Mouse (Mus musculus) megakaryocyte, adult 5-6 weeks (primary cell): ENCODE data around the gene Sbno2. TPM values are rescaled to one million over a fixed set of nuclear protein-coding genes. Genes with fewer than 3 reads are reported as not detected.
"Not testable (repeated sequence)": the region's sequence is repeated elsewhere in the genome, so short reads cannot be mapped to it uniquely, and the experiment has no call there.

Experiments used
- ATAC-seq: 2 replicates; pipeline ENCODE4 v1.8.0; 2016; ENCODE audit warnings: mild to moderate bottlenecking, inconsistent platforms; ENCODE audit not compliant: poor library complexity, severe bottlenecking
- total RNA-seq, 2 experiments: library from RNA; stranded (forward) in 1 of 2; stranded (reverse) in 1 of 2; fragments of 153-499, 151-499 nt in 1 of 2; fragments of 221-1000, 200-1000 nt in 1 of 2; gene quantifications; 2 replicates each; pipeline versions ENCODE4 v1.2.3 to v1.2.4; 2015 to 2017

Sbno2 gene
- total RNA-seq, 2 experiments from 2014 or later: 32.4 to 41.9 TPM

DNA sequence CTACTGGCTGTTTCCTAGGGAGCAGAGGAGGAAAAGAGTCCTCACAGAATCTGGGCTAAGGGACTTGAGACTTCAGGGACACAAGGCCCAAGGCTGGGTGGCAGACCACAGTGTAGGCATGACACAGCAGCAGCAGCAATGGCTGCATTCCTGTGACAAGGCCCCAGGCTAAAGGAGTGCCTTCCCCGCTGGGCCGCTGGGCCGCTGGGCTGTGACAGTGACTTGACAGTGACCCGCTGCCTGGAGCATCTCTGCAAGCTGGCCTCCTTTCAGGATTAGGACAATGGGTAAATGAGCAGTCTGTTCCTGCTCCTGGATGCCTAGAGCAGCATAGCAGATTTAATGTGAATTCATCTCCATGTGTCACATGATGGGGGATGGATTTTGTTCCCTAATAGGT lies 61.3 kb downstream of the Sbno2 start:
- no peak for ATAC-seq

- not testable (repeated sequence) for ATAC-seq
These were observed 63.8 kb downstream of the Sbno2 start for GRCm38 (mm10) chr10:80041409-80042060.

- ATAC-seq: peak; percentile 99
These were observed 65.8 kb downstream of the Sbno2 start, which contains the start of gene Polr2e for GRCm38 (mm10) chr10:80039559-80039979. Polr2e (minus strand) TSS chr10:80039795.

GRCm38 (mm10) chr10:80036832-80037231 lies 68.5 kb downstream of the Sbno2 start:
- ATAC-seq: no peak

DNA sequence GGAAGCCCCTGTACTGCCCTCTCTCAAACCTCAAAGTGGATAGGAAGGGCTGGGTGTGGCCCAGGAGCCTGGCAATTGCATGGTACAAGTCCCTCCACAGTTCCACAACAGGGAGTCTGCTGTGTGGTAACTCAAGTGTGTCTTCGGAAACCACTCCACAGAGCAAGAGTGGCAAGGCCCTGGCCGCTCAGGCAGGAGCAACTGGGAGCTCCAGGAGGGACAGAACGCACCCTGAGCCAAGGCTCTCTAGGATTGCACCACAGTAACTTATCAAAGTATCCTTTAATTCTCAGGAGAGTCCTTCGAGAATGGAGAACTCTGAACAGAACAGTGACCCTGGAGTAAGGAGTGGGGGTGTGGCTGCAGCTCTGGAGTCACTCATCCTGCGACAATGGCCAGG lies 69.7 kb downstream of the Sbno2 start:
- ATAC-seq: no peak

DNA sequence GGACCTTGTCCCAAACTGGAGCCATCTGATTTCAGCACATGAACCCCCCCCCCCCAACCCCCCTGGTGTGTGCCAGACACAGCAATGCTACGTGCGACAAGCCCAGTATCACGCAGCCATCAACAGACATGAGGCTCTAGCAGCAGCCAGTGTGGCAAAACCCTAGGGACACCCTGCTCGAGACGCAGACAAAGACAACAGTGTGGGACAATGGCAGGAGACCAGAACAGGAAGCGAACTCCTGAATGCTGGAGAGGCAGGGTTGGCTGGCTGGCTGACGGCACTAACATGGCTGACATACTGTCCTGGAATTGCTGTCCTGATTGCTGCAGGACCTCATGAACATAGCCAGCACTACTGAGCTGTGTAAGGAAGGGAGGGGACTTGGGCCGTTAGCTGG lies 70.2 kb downstream of the Sbno2 start:
- no peak for ATAC-seq

DNA sequence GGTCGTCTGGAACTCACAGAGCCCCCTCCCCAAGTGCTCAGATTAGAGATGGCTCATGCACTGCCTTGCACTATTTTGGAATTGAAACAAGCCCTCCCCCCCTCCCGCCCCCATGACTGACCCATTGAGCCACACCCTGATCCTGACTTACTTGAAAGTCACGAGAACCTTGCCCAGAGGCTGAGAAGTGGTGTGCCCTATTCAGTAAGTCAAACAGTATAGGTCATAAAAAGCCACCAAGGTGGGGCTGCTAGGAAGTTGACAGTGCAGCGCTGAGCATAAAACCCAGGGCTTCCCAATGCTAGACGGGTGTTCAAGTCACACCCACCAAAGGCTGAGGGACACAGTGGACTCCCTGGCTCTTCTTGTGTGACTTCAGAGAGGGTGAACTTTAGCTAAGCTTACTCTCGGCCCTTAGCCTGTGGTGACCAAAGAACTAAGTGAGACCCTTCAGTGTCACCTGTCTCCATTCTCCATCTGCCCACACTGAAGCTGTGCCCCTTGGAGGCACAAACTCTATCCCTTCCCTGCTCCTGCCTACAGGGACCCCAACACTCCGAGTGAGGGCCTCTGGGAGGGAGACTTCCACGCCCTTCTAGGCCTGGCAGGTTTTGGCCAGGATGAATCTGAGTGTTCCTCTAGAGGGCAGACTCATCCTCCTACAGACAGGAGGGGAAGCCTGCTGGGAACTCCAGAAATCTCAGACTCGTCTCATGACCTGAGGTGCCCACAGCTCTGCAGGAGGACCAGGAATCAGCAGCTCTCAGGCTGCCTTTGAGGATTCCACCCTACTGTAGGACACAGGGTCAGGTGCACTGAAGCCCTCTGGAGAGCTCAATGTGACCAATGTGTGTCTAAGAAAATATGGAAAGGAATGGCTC lies 71.6 kb downstream of the Sbno2 start:
- peak; percentile 38 for ATAC-seq

DNA sequence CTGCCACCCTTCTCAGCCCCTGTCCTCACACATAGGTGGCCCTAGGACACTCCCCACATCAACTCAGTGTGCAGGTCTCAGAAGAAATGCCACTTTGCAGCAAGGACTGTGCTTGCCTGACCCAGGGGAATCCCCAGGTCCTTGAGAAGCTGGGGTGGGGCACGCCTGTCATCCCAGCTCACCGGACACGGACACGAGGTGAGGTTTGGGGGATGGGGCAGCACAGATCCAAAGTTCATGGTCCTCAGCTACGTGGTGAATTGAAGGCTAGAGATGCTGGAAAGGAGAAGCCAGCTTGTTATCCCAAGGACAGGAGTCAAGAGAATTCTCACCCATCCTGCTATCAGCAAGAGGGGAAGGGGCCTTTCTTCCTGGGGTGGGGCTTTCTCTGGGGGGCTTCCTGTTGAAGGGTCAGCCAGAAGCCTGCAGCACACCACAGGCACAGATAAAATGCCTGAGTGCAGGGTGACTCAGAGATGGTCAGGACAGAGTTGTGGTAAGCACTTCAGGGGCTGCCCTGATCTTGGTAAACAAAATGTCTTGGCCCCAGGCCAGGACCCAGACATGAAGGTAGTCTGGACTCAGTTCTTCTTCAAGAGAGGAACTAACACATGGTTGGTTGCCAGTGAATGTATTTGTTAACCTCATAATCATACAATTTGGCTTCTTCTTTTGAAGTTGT lies 72.4 kb downstream of the Sbno2 start:
- peak; percentile 71 for ATAC-seq

DNA sequence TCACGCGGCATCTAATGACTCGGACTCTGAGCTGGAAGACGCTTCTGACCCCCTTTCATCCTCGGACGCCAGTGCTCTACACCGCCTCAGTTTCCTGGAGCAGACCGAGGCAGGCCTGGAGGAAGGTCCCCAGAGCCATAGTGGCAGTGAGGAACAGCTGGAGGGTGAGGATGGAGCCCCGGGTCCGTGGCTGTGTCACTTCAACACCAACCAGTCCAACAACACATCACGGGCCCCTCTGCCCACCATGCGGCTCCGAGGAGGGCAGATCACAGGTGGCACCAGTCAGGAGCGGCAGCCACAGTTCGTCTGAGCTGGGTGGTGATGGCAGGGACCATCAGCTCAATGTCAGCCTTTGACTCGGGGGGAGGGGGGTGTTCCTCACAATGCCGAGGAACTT lies 74.6 kb downstream of the Sbno2 start:
- no peak for ATAC-seq

- no peak for ATAC-seq
These were observed 75.2 kb downstream of the Sbno2 start for GRCm38 (mm10) chr10:80030191-80030590.

DNA sequence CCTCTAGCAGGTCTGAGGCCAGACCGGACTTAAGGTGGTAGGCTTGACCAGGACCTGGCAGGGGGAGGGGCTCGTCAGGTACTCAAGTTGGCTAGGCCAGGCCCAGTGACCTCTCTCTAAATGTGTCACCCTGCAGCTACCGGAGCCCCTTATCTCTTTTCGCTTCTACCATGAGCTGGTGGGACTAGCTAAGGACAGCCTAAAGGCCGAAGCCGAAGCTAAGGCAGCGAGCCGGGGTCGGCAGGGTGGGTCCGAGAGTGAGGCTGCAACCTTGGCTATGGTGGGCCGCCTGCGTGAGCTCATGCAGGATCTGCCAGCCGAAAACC lies 76.9 kb downstream of the Sbno2 start:
- ATAC-seq: no peak

- ATAC-seq: no peak
These were observed 77.5 kb downstream of the Sbno2 start for GRCm38 (mm10) chr10:80027681-80028520.

GRCm38 (mm10) chr10:80025889-80026288 lies 79.5 kb downstream of the Sbno2 start:
- peak; percentile 19; the same call in 1 of the 2 replicates for ATAC-seq

GRCm38 (mm10) chr10:80025463-80025862 lies 79.9 kb downstream of the Sbno2 start:
- no peak for ATAC-seq

DNA sequence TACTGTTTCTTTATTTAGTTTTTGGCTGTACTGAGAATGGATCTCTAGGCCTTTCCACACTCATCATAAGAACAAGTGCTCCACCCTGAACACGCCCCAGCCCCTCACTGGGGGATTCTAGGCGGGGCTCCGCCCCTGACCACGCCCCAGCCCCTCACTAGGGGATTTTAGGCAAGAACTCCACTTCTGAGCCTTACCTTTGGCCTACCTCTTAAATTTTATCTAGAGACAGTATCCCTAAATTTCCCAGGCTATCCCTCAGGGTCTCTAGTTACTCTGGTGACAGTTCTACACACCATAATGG lies 80.4 kb downstream of the Sbno2 start:
- no peak for ATAC-seq

- ATAC-seq: peak; percentile 78
These were observed 80.9 kb downstream of the Sbno2 start for GRCm38 (mm10) chr10:80024229-80025043.

DNA sequence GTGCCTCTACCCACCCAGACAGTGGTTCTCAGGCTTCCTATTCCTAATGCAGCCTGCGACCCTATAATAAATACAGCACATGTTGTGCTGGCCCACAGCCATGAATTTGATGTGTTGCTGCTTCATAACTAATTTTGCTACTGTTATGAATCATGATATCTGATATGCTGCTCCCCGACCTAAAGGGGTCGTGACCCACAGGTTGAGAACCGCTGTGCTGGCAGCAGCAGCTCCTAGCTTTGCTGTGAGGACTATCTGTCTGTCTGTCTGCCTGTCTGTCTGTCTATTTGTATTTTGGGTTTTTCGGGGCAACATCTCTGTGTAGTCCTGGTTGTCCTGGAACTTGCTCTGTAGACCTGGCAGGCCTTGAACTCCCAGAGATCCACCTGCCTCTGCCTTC lies 81.6 kb downstream of the Sbno2 start:
- no peak for ATAC-seq

DNA sequence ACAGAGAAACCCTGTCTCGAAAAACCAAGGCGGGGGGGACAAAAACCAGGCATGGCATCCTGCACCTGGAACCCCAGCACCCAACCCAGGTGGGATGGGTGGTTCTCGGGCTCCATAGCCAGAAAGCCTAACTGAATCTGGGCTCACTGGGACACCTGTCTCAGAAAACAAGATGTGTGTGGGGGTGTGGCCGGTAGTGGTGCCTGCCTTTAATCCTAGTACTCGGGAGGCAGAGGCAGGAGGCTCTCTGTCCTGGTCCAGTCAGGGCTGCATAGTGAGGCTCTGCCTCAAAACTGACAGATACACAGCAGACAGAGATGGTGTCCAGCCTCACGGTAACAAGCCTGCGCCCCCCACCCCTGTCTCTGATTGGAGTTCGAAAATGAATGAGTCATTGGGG lies 82.6 kb downstream of the Sbno2 start:
- no peak for ATAC-seq

GRCm38 (mm10) chr10:80022164-80022563 lies 83.2 kb downstream of the Sbno2 start:
- ATAC-seq: no peak

- no peak for ATAC-seq
These were observed 84.1 kb downstream of the Sbno2 start for GRCm38 (mm10) chr10:80021320-80021641.
